Mouse (Mus musculus) bone marrow, adult 2 months (tissue): ENCODE results near the gene Cops4.

Experiments
- CTCF ChIP-seq: fragments of 200-500 bp; IDR thresholded peaks from 2 replicates; pipeline ENCODE4 v1.5.1; 2011; ENCODE audit warnings: low read length, control low read depth; ENCODE audit not compliant: control insufficient read depth, insufficient read depth
- POLR2A ChIP-seq: fragments of 200-500 bp; IDR thresholded peaks from 2 replicates; pipeline ENCODE4 v1.6.1; 2011; ENCODE audit warnings: low read depth, mild to moderate bottlenecking, control low read depth, low read length, borderline replicate concordance; ENCODE audit not compliant: control insufficient read depth

- TF ChIP-seq POLR2A (no peak), CTCF (no peak)
Measured at GRCm38 (mm10) chr5:100525620-100526019, 7.5 kb downstream of the Cops4 start.
